Mouse (Mus musculus): ENCODE measurements around the gene Slc35g1. TPM values are rescaled to one million over a fixed set of nuclear protein-coding genes. Genes with fewer than 3 reads are reported as not detected.

The Slc35g1 gene
- total and polyA plus RNA-seq, 3 experiments, result 14.6 to 38.2 (median 21.7) TPM

GRCm38 (mm10) chr19:38351202-38351601 is 44.6 kb upstream of the Slc35g1 start:
- in situ Hi-C loops (cut with MboI; ENCODE audit: low pct_ligation_motif_present, low pct_unique_long_range_greater_than_20kb, low sequenced_read_pairs), result loop anchor here (10.0 kb wide), 1 partner anchor 96 kb away; no protein-coding TSS in a partner anchor

GRCm38 (mm10) chr19:38351728-38352127 is 44.1 kb upstream of the Slc35g1 start:
- no peak overlapping the region for H3K4me3 ChIP-seq (replicated peaks in 1 of 3; ENCODE audit: low read depth in 2 of 3, low read length in 2 of 3, poor library complexity in 1 of 3)
- no peak for TF ChIP-seq SMC3 (IDR thresholded peaks at IDR 0.05; ENCODE audit: low read depth, low read length)
- no peak for TF ChIP-seq ZKSCAN1 (IDR thresholded peaks at IDR 0.05; ENCODE audit: borderline replicate concordance, low read depth, low read length)
- TF ChIP-seq MAX (IDR thresholded peaks at IDR 0.05; ENCODE audit: low read length), result no peak
- TF ChIP-seq NELFE (IDR thresholded peaks at IDR 0.05; ENCODE audit: low read depth, low read length), result no peak
- no peak for TF ChIP-seq MEF2A (IDR thresholded peaks at IDR 0.05; ENCODE audit: borderline replicate concordance, low read depth, low read length)
- no peak for TF ChIP-seq RAD21 (IDR thresholded peaks at IDR 0.05; ENCODE audit: low read depth, low read length)
- no peak for TF ChIP-seq KAT2A (IDR thresholded peaks at IDR 0.05; ENCODE audit: insufficient replicate concordance, low read length)
- TF ChIP-seq NRF1 (IDR thresholded peaks at IDR 0.05; ENCODE audit: low read depth, low read length), result no peak
- no peak for TF ChIP-seq JUN (IDR thresholded peaks at IDR 0.05; ENCODE audit: insufficient read depth, low read depth, low read length)
- TF ChIP-seq ETS1 (conservative IDR thresholded peaks at IDR 0.05; ENCODE audit: low read depth, low read length), result no peak
- no peak for TF ChIP-seq TBP (conservative IDR thresholded peaks at IDR 0.05; ENCODE audit: low read depth, low read length)
- no peak for TF ChIP-seq POLR2A (IDR thresholded peaks at IDR 0.05; ENCODE audit: low read depth, low read length)
- TF ChIP-seq MAZ (IDR thresholded peaks at IDR 0.05; ENCODE audit: low read depth, low read length), result no peak
- H3K79me2 ChIP-seq (replicated peaks; ENCODE audit: control insufficient read depth, extremely low read depth, insufficient read depth, poor library complexity, severe bottlenecking), result no peaks in the 10 kb centered on the region
- H3K9ac ChIP-seq (ENCODE audit: insufficient read depth, low read depth), result no peak overlapping the region
- no peaks in the 10 kb centered on the region for H3K36me3 ChIP-seq (replicated peaks in 1 of 2; ENCODE audit: control insufficient read depth in 1 of 2, insufficient read depth in 1 of 2, low read length in 1 of 2)
- dilution Hi-C loops (cut with MboI; ENCODE audit: extremely low pct_ligation_motif_present, extremely low pct_unique_long_range_greater_than_20kb, low sequenced_read_pairs), result no loop called here
- no peak for DNase-seq (ENCODE audit: extremely low read depth)
- no peaks in the 10 kb centered on the region for H3K9me3 ChIP-seq (replicated peaks; ENCODE audit: low read length)
- H3K27ac ChIP-seq (ENCODE audit: insufficient read depth, low read depth), result no peak overlapping the region
- H3K27me3 ChIP-seq (replicated peaks), result no peaks in the 10 kb centered on the region
- in situ Hi-C loops (cut with MboI; ENCODE audit: low pct_ligation_motif_present, low pct_unique_long_range_greater_than_20kb, low sequenced_read_pairs), result loop anchor here (10.0 kb wide), 1 partner anchor 97 kb away; no protein-coding TSS in a partner anchor
- H3K4me1 ChIP-seq (ENCODE audit: control insufficient read depth in 1 of 2, insufficient read depth in 2 of 2), result peaks cover 0 to 6% of the 10 kb centered on the region in 2 experiments; a peak in 1 of 4 replicates
- no peak overlapping the region for H3K4me2 ChIP-seq (ENCODE audit: insufficient read depth, low read depth, poor library complexity, severe bottlenecking)

More at GRCm38 (mm10) chr19:38351202-38351601, 44.6 kb upstream of the Slc35g1 start:
- Histone ChIP-seq H3K36me3 (replicated peaks in 1 of 2; ENCODE audit: control insufficient read depth in 1 of 2, insufficient read depth in 1 of 2, low read length in 1 of 2) (no peaks in the 10 kb centered on the region), H3K9ac (ENCODE audit: insufficient read depth, low read depth) (no peak overlapping the region), H3K27me3 (replicated peaks) (no peaks in the 10 kb centered on the region), H3K27ac (ENCODE audit: insufficient read depth, low read depth) (no peak overlapping the region), H3K4me3 (replicated peaks in 1 of 3; ENCODE audit: low read depth in 2 of 3, low read length in 2 of 3, poor library complexity in 1 of 3) (no peak overlapping the region), H3K4me2 (ENCODE audit: insufficient read depth, low read depth, poor library complexity, severe bottlenecking) (no peak overlapping the region), H3K4me1 (ENCODE audit: control insufficient read depth in 1 of 2, insufficient read depth in 2 of 2) (peaks cover 0 to 6% of the 10 kb centered on the region in 2 experiments; a peak in 1 of 4 replicates), H3K79me2 (replicated peaks; ENCODE audit: control insufficient read depth, extremely low read depth, insufficient read depth, poor library complexity, severe bottlenecking) (no peaks in the 10 kb centered on the region), H3K9me3 (replicated peaks; ENCODE audit: low read length) (peaks cover 2% of the 10 kb centered on the region)
- dilution Hi-C loops (cut with MboI; ENCODE audit: extremely low pct_ligation_motif_present, extremely low pct_unique_long_range_greater_than_20kb, low sequenced_read_pairs), result no loop called here
- DNase-seq (ENCODE audit: extremely low read depth), result no peak
- TF ChIP-seq JUN (IDR thresholded peaks at IDR 0.05; ENCODE audit: insufficient read depth, low read depth, low read length) (no peak), CHD1 (IDR thresholded peaks at IDR 0.05; ENCODE audit: low read depth, low read length) (no peak), MAFK (IDR thresholded peaks at IDR 0.05; ENCODE audit: insufficient replicate concordance, low read length) (no peak), MAX (IDR thresholded peaks at IDR 0.05; ENCODE audit: low read length) (no peak), UBTF (IDR thresholded peaks at IDR 0.05; ENCODE audit: low read depth, low read length) (no peak)
